In genomic region chr13:90977057-90977456, GRCm38 (mm10) we compare ENCODE assay signal across 16 mouse cellular contexts.
"Had no signal": no experiment of that assay in that cellular context is flagged by ENCODE, and none has a peak within 500 bp of the region (broad histone marks: within the 10 kb centered on the region; RNA-seq: fewer than 3 reads in every experiment).

No protein-coding gene starts in this region.

- DNase-seq: kidney, postnatal 10 days; kidney, postnatal 4 days; lung, adult 2 months; lung, postnatal 36 days; right cerebral cortex, adult 18-20 months; thymus, adult 18-20 months; thymus, postnatal 14 days had no signal

- H3K9ac ChIP-seq: liver, embryonic 15.5 days; midbrain, embryonic 13.5 days; neural tube, embryonic 15.5 days had no signal

- H3K27me3 ChIP-seq: liver, embryonic 15.5 days; midbrain, embryonic 13.5 days; neural tube, embryonic 15.5 days had no signal

- H3K36me3 ChIP-seq: limb, embryonic 10.5 days; liver, embryonic 15.5 days; midbrain, embryonic 13.5 days; neural tube, embryonic 15.5 days had no signal

- ATAC-seq: lung, postnatal 0 days; midbrain, embryonic 13.5 days had no signal

- H3K4me1 ChIP-seq: liver, embryonic 15.5 days had no signal

- H3K4me3 ChIP-seq: layer of hippocampus, adult 2 months; left cerebral cortex, adult 2 months; limb, embryonic 10.5 days; liver, embryonic 15.5 days; midbrain, embryonic 13.5 days; neural tube, embryonic 15.5 days had no signal

- H3K27ac ChIP-seq: left cerebral cortex, adult 2 months; limb, embryonic 10.5 days; liver, embryonic 15.5 days; midbrain, embryonic 13.5 days; neural tube, embryonic 15.5 days; stomach, postnatal 0 days had no signal

- H3K9me3 ChIP-seq: limb, embryonic 10.5 days; liver, embryonic 15.5 days; midbrain, embryonic 13.5 days; neural tube, embryonic 15.5 days had no signal

- H3K4me2 ChIP-seq: liver, embryonic 11.5 days; liver, embryonic 15.5 days; midbrain, embryonic 13.5 days; neural tube, embryonic 15.5 days had no signal
